Mouse (Mus musculus): ENCODE results near the gene Rasgrf2.

GRCm38 (mm10) chr13:91971246-91971645 lies 160.2 kb downstream of the Rasgrf2 start:
- TF ChIP-seq CTCF (IDR thresholded peaks at IDR 0.05; ENCODE audit: borderline replicate concordance, control insufficient read depth, extremely low read depth, insufficient read depth, low read length, poor library complexity) = no peak
- TF ChIP-seq POLR2A (IDR thresholded peaks at IDR 0.05; ENCODE audit: control insufficient read depth, extremely low read depth, insufficient read depth, low read length, poor library complexity) = no peak
